Mouse (Mus musculus) CH12.LX (cell line): ENCODE data around the gene Pccb. TPM values are rescaled to one million over a fixed set of nuclear protein-coding genes. Genes with fewer than 3 reads are reported as not detected.

Source experiments
- DNase-seq: peaks from one replicate; pipeline ENCODE4 v3.0.0-alpha.2; 2013; ENCODE audit errors: extremely low read depth
- H3K27ac ChIP-seq: 2 replicates; pipeline ENCODE4 v1.5.1; 2012; ENCODE audit warnings: low read depth, mild to moderate bottlenecking, control low read depth, moderate library complexity; ENCODE audit not compliant: insufficient read depth
- H3K27me3 ChIP-seq: replicated peaks from 2 replicates; pipeline ENCODE3; 2012; ENCODE audit warnings: inconsistent platforms
- H3K36me3 ChIP-seq, 2 experiments: replicated peaks in 1 of 2; 2 replicates each; pipeline versions ENCODE3 to v1.6.1; 2012; ENCODE audit warnings: inconsistent platforms in 1 of 2, low read length in 1 of 2, mild to moderate bottlenecking in 1 of 2, mixed read lengths in 1 of 2, moderate library complexity in 1 of 2; ENCODE audit not compliant: control insufficient read depth in 1 of 2, insufficient read depth in 1 of 2
- H3K4me1 ChIP-seq, 2 experiments: 2 replicates each; pipeline ENCODE4 v1.6.1; 2012; ENCODE audit warnings: inconsistent platforms in 1 of 2, moderate library complexity in 1 of 2; ENCODE audit not compliant: insufficient read depth in 2 of 2, control insufficient read depth in 1 of 2
- H3K4me2 ChIP-seq: 2 replicates; pipeline ENCODE4 v1.6.1; 2012; ENCODE audit warnings: low read depth, mild to moderate bottlenecking, control low read depth; ENCODE audit not compliant: poor library complexity, insufficient read depth, severe bottlenecking
- H3K4me3 ChIP-seq, 3 experiments: fragments of 150-350 bp in 1 of 3; sonication (generic) in 1 of 3; replicated peaks in 1 of 3; 2 replicates each; pipeline versions ENCODE3 to v1.5.1; 2011 to 2012; ENCODE audit warnings: low read depth in 2 of 3, low read length in 2 of 3, mild to moderate bottlenecking in 2 of 3, moderate library complexity in 2 of 3, control low read depth in 1 of 3, improper control_type of control experiment in 1 of 3, inconsistent platforms in 1 of 3, mixed read lengths in 1 of 3; ENCODE audit not compliant: poor library complexity in 1 of 3
- H3K79me2 ChIP-seq: replicated peaks from 2 replicates; pipeline ENCODE4 v1.6.1; 2012; ENCODE audit warnings: mild to moderate bottlenecking, moderate library complexity; ENCODE audit not compliant: control insufficient read depth, poor library complexity, insufficient read depth, severe bottlenecking; ENCODE audit errors: extremely low read depth
- H3K9ac ChIP-seq: 2 replicates; pipeline ENCODE4 v1.6.1; 2012; ENCODE audit warnings: low read depth, mild to moderate bottlenecking, control low read depth, moderate library complexity; ENCODE audit not compliant: insufficient read depth
- H3K9me3 ChIP-seq: replicated peaks from 2 replicates; pipeline ENCODE3; 2012; ENCODE audit warnings: low read length, inconsistent platforms, mixed read lengths
- BHLHE40 ChIP-seq: IDR thresholded peaks from 2 replicates; pipeline ENCODE4 v1.6.1; 2011; ENCODE audit warnings: mild to moderate bottlenecking, low read depth, low read length, improper control_type of control experiment
- ELF1 ChIP-seq: IDR thresholded peaks from 2 replicates; pipeline ENCODE4 v1.6.1; 2014; ENCODE audit warnings: low read depth, mild to moderate bottlenecking, inconsistent platforms, low read length, improper control_type of control experiment
- KAT2A ChIP-seq: IDR thresholded peaks from 2 replicates; pipeline ENCODE4 v1.6.1; 2012; ENCODE audit warnings: low read length, improper control_type of control experiment, inconsistent platforms; ENCODE audit not compliant: insufficient replicate concordance
- MAZ ChIP-seq: IDR thresholded peaks from 2 replicates; pipeline ENCODE4 v1.6.1; 2012; ENCODE audit warnings: low read depth, mild to moderate bottlenecking, inconsistent platforms, low read length, improper control_type of control experiment, moderate library complexity
- MYC ChIP-seq: IDR thresholded peaks from 2 replicates; pipeline ENCODE4 v1.6.1; 2011; ENCODE audit warnings: low read depth, mild to moderate bottlenecking, improper control_type of control experiment, low read length
- NRF1 ChIP-seq: IDR thresholded peaks from 2 replicates; pipeline ENCODE4 v1.6.1; 2014; ENCODE audit warnings: low read depth, mild to moderate bottlenecking, inconsistent platforms, low read length, improper control_type of control experiment, moderate library complexity
- PAX5 ChIP-seq: IDR thresholded peaks from 2 replicates; pipeline ENCODE4 v1.6.1; 2012; ENCODE audit warnings: low read length, inconsistent platforms, mixed read lengths
- POLR2A ChIP-seq: IDR thresholded peaks from 2 replicates; pipeline ENCODE4 v1.6.1; 2011; ENCODE audit warnings: low read depth, mild to moderate bottlenecking, improper control_type of control experiment, low read length
- SIN3A ChIP-seq: IDR thresholded peaks from 2 replicates; pipeline ENCODE4 v1.6.1; 2012; ENCODE audit warnings: low read length, improper control_type of control experiment, inconsistent platforms
- TCF12 ChIP-seq: IDR thresholded peaks from 2 replicates; pipeline ENCODE4 v1.6.1; 2014; ENCODE audit warnings: low read depth, mild to moderate bottlenecking, inconsistent platforms, low read length, improper control_type of control experiment
- UBTF ChIP-seq: IDR thresholded peaks from 2 replicates; pipeline ENCODE4 v1.6.1; 2012; ENCODE audit warnings: low read depth, mild to moderate bottlenecking, inconsistent platforms, low read length, improper control_type of control experiment, moderate library complexity
- USF2 ChIP-seq: conservative IDR thresholded peaks from 2 replicates; pipeline ENCODE4 v1.6.1; 2011; ENCODE audit warnings: low read depth, low read length, improper control_type of control experiment
- ZMIZ1 ChIP-seq: IDR thresholded peaks from 2 replicates; pipeline ENCODE4 v1.6.1; 2012; ENCODE audit warnings: low read depth, mild to moderate bottlenecking, inconsistent platforms, low read length, improper control_type of control experiment
- ZNF384 ChIP-seq: IDR thresholded peaks from 2 replicates; pipeline ENCODE4 v1.6.1; 2012; ENCODE audit warnings: low read depth, low read length, improper control_type of control experiment, inconsistent platforms
- dilution Hi-C: fragments of 300-500 bp; cut with MboI; formaldehyde crosslinking; loops from 2 replicates; pipeline ENCODE4 v1.14.3; 2020; ENCODE audit warnings: low sequenced_read_pairs; ENCODE audit not compliant: extremely low pct_unique_long_range_greater_than_20kb, extremely low pct_ligation_motif_present
- in situ Hi-C: fragments of 300-500 bp; cut with MboI; formaldehyde crosslinking; loops from 3 replicates; pipeline ENCODE4 v1.14.3; 2019; ENCODE audit warnings: low sequenced_read_pairs, low pct_ligation_motif_present, low pct_unique_long_range_greater_than_20kb, mixed read lengths
- polyA plus RNA-seq: library from polyadenylated mRNA; unstranded; fragments of >175 nt; gene quantifications from 2 replicates; pipeline ENCODE4 v1.2.1, GENCODE M21; 2012; ENCODE audit warnings: low read depth; ENCODE audit not compliant: insufficient read length
- total RNA-seq, 2 experiments: library from RNA; depleted of rRNA; stranded (reverse); fragments of 300-350 nt in 1 of 2; fragments of >200 nt in 1 of 2; gene quantifications; 2 replicates each; pipeline ENCODE4 v1.2.3; 2012 to 2014

Gene Pccb
- total and polyA plus RNA-seq, 3 experiments: 18.4 to 31.6 (median 18.7) TPM

- Histone ChIP-seq H3K4me1 (peaks cover 6 to 22% of the 10 kb centered on the region in 2 experiments; a peak in 3 of 4 replicates), H3K27me3 (no peaks in the 10 kb centered on the region), H3K9ac (peak overlapping the region; percentile 99), H3K27ac (peak overlapping the region; percentile 95), H3K4me3 (peak overlapping the region; percentile 86 to 98 (median 97)), H3K9me3 (no peaks in the 10 kb centered on the region), H3K4me2 (no peak overlapping the region), H3K79me2 (peaks cover 55% of the 10 kb centered on the region), H3K36me3 (peaks cover 0 to 14% of the 10 kb centered on the region in 2 experiments)
- in situ Hi-C loops: no loop called here
- dilution Hi-C loops: no loop called here
- no peak for DNase-seq
- TF ChIP-seq USF2 (no peak), TCF12 (no peak), PAX5 (no peak), MYC (no peak), ZMIZ1 (no peak), SIN3A (peak; percentile 14), ZNF384 (no peak), MAZ (no peak)
Observed at GRCm38 (mm10) chr9:101075091-101075581, 40.4 kb upstream of the Pccb start.

- in situ Hi-C loops (no loop called here), dilution Hi-C loops (no loop called here)
- H3K9ac ChIP-seq: peak overlapping the region; percentile 99
- peak overlapping the region; percentile 86 to 98 (median 97) for H3K4me3 ChIP-seq
- peaks cover 6 to 16% of the 10 kb centered on the region in 2 experiments; a peak in 3 of 4 replicates for H3K4me1 ChIP-seq
- H3K27ac ChIP-seq: peak overlapping the region; percentile 95
- H3K27me3 ChIP-seq: no peaks in the 10 kb centered on the region
- DNase-seq: peak; percentile 51
- H3K79me2 ChIP-seq: peaks cover 49% of the 10 kb centered on the region
- no peaks in the 10 kb centered on the region for H3K9me3 ChIP-seq
- H3K36me3 ChIP-seq: peaks cover 0 to 11% of the 10 kb centered on the region in 2 experiments
- no peak overlapping the region for H3K4me2 ChIP-seq
- TF ChIP-seq ELF1: peak; percentile 61; the same call in 1 of the 2 replicates
- peak; percentile 52 for TF ChIP-seq NRF1
- TF ChIP-seq SIN3A: peak; percentile 42
- TF ChIP-seq KAT2A: no peak
- TF ChIP-seq BHLHE40: no peak
- 0 out of 2 replicates have a peak, but pooled peaks have one; percentile 33 for TF ChIP-seq POLR2A
- 0 out of 2 replicates have a peak, but pooled peaks have one; percentile 62 for TF ChIP-seq TCF12
- peak; percentile 79; the same call in 1 of the 2 replicates for TF ChIP-seq UBTF
Observed at GRCm38 (mm10) chr9:101074332-101075021, 39.8 kb upstream of the Pccb start.
